Mouse (Mus musculus): ENCODE results near the gene Dclre1a. TPM values are rescaled to one million over a fixed set of nuclear protein-coding genes. Genes with fewer than 3 reads are reported as not detected.

Gene Dclre1a
- total and polyA plus RNA-seq, 3 experiments = 28.7 to 142 (median 36.0) TPM

DNA sequence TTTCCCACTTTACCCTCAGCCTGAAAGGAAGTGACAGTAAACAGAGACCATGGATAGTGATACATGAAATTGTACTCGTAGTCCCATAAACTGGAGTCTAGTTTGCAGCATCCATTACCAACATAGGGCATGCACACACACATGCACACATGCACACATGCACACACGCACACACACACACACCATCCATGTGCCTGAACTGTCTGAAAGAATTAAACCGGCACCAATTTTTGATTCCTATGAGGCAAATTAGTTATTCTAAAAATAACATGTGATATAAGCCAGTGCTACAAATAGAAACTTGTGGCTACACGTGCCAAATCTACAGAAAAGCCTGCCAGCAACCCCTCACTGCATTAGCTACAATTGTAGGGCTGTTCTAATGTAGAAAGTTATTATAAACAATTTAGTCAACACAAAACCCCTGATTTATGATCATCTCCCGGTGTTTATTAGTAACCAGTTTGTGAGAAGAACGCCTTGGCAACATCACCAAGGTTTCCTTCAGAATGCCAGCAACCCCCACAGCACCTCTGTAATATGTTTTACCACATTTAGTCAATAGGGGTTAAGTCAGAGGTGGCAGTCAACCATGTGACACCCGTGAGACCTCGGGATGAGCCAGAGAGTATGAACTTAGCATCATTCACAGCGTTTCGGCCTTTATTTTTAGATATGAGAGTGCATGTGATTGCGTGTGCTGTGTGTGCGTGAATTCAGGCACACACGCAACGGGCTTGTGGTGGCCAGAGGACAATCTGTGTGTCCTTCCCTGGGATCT, 14.5 kb downstream of the Dclre1a start:
- H3K36me3 ChIP-seq (ENCODE audit: control insufficient read depth in 1 of 2, insufficient read depth in 2 of 2, low read length in 2 of 2) = peaks cover 0 to 11% of the 10 kb centered on the region in 2 experiments; a peak in 2 of 4 replicates
- DNase-seq (ENCODE audit: low read depth, low spot score) = no peak
- no peak overlapping the region for H3K4me3 ChIP-seq (ENCODE audit: control insufficient read depth in 1 of 2, insufficient read depth in 1 of 2, low read depth in 2 of 2, low read length in 2 of 2)
- no peaks in the 10 kb centered on the region for H3K27me3 ChIP-seq (ENCODE audit: control insufficient read depth in 1 of 2, insufficient read depth in 2 of 2, low read length in 2 of 2)
- TF ChIP-seq JUND (IDR thresholded peaks at IDR 0.05; ENCODE audit: low read depth, low read length) (no peak), CTCF (IDR thresholded peaks at IDR 0.05 in 2 of 3, conservative IDR thresholded peaks at IDR 0.05 in 1 of 3; ENCODE audit: control insufficient read depth in 1 of 3, insufficient read depth in 1 of 3, low read depth in 2 of 3, low read length in 3 of 3, poor library complexity in 1 of 3, severe bottlenecking in 1 of 3) (no peak), KAT2A (conservative IDR thresholded peaks at IDR 0.05; ENCODE audit: low read depth, low read length) (no peak), POLR2AphosphoS2 (IDR thresholded peaks at IDR 0.05; ENCODE audit: low read length) (no peak), MAFK (IDR thresholded peaks at IDR 0.05; ENCODE audit: borderline replicate concordance, low read depth, low read length) (no peak), TCF12 (IDR thresholded peaks at IDR 0.05; ENCODE audit: low read depth, low read length) (no peak), SMC3 (IDR thresholded peaks at IDR 0.05; ENCODE audit: low read depth, low read length) (no peak), POLR2A (IDR thresholded peaks at IDR 0.05; ENCODE audit: control insufficient read depth in 1 of 2, insufficient read depth in 1 of 2, low read depth in 1 of 2, low read length in 2 of 2, poor library complexity in 1 of 2) (no peak), RAD21 (IDR thresholded peaks at IDR 0.05; ENCODE audit: low read depth, low read length) (no peak), UBTF (IDR thresholded peaks at IDR 0.05; ENCODE audit: borderline replicate concordance, insufficient read depth, low read depth, low read length) (no peak), RCOR1 (IDR thresholded peaks at IDR 0.05; ENCODE audit: low read depth, low read length) (no peak), USF2 (IDR thresholded peaks at IDR 0.05; ENCODE audit: borderline replicate concordance in 1 of 2, insufficient read depth in 1 of 2, low read depth in 1 of 2, low read length in 2 of 2) (no peak), CHD1 (IDR thresholded peaks at IDR 0.05; ENCODE audit: low read depth, low read length) (no peak), ZC3H11A (IDR thresholded peaks at IDR 0.05; ENCODE audit: low read depth, low read length) (no peak), MAZ (IDR thresholded peaks at IDR 0.05; ENCODE audit: low read depth, low read length) (no peak), MXI1 (IDR thresholded peaks at IDR 0.05; ENCODE audit: low read depth, low read length) (no peak), MEF2A (IDR thresholded peaks at IDR 0.05; ENCODE audit: extremely low read depth, insufficient replicate concordance, low read depth, low read length, poor library complexity, severe bottlenecking) (no peak), ETS1 (IDR thresholded peaks at IDR 0.05; ENCODE audit: low read depth, low read length) (no peak), MYC (IDR thresholded peaks at IDR 0.05; ENCODE audit: low read depth, low read length) (no peak)
- H3K9ac ChIP-seq (ENCODE audit: control insufficient read depth, low read depth, low read length, poor library complexity, severe bottlenecking) = no peak overlapping the region
- no peaks in the 10 kb centered on the region for H3K79me2 ChIP-seq (ENCODE audit: control insufficient read depth, insufficient read depth, low read length, poor library complexity)
- H3K9me3 ChIP-seq (replicated peaks; ENCODE audit: insufficient read depth, low read length) = no peaks in the 10 kb centered on the region
- no peaks in the 10 kb centered on the region for H3K4me1 ChIP-seq (ENCODE audit: control insufficient read depth in 1 of 2, insufficient read depth in 2 of 2, low read length in 2 of 2)
- no peak overlapping the region for H3K27ac ChIP-seq (ENCODE audit: control insufficient read depth, low read depth, low read length)

- no peak overlapping the region for H3K27ac ChIP-seq (ENCODE audit: control insufficient read depth, low read depth, low read length)
- H3K36me3 ChIP-seq (ENCODE audit: control insufficient read depth in 1 of 2, insufficient read depth in 2 of 2, low read length in 2 of 2) = peaks cover 0 to 5% of the 10 kb centered on the region in 2 experiments; a peak in 2 of 4 replicates
- H3K79me2 ChIP-seq (ENCODE audit: control insufficient read depth, insufficient read depth, low read length, poor library complexity) = no peaks in the 10 kb centered on the region
- no peak overlapping the region for H3K4me3 ChIP-seq (ENCODE audit: control insufficient read depth in 1 of 2, insufficient read depth in 1 of 2, low read depth in 2 of 2, low read length in 2 of 2)
- H3K9ac ChIP-seq (ENCODE audit: control insufficient read depth, low read depth, low read length, poor library complexity, severe bottlenecking) = no peak overlapping the region
- no peaks in the 10 kb centered on the region for H3K9me3 ChIP-seq (replicated peaks; ENCODE audit: insufficient read depth, low read length)
- no peaks in the 10 kb centered on the region for H3K27me3 ChIP-seq (ENCODE audit: control insufficient read depth in 1 of 2, insufficient read depth in 2 of 2, low read length in 2 of 2)
- no peaks in the 10 kb centered on the region for H3K4me1 ChIP-seq (ENCODE audit: control insufficient read depth in 1 of 2, insufficient read depth in 2 of 2, low read length in 2 of 2)
- DNase-seq (ENCODE audit: low read depth, low spot score) = no peak
- TF ChIP-seq MAX (IDR thresholded peaks at IDR 0.05; ENCODE audit: low read length) = no peak
- TF ChIP-seq GABPA (IDR thresholded peaks at IDR 0.05; ENCODE audit: low read depth, low read length) = no peak
- TF ChIP-seq ELF1 (IDR thresholded peaks at IDR 0.05; ENCODE audit: low read depth, low read length) = no peak
- TF ChIP-seq E2F4 (IDR thresholded peaks at IDR 0.05; ENCODE audit: borderline replicate concordance, low read depth, low read length) = no peak
- TF ChIP-seq MAFK (IDR thresholded peaks at IDR 0.05; ENCODE audit: borderline replicate concordance, low read depth, low read length) = no peak
- TF ChIP-seq ETS1 (IDR thresholded peaks at IDR 0.05; ENCODE audit: low read depth, low read length) = no peak
- TF ChIP-seq MYB (IDR thresholded peaks at IDR 0.05; ENCODE audit: low read depth, low read length) = no peak
- TF ChIP-seq RCOR1 (IDR thresholded peaks at IDR 0.05; ENCODE audit: low read depth, low read length) = no peak
- no peak for TF ChIP-seq USF2 (IDR thresholded peaks at IDR 0.05; ENCODE audit: borderline replicate concordance in 1 of 2, insufficient read depth in 1 of 2, low read depth in 1 of 2, low read length in 2 of 2)
- no peak for TF ChIP-seq EP300 (IDR thresholded peaks at IDR 0.05; ENCODE audit: low read depth in 1 of 2, low read length in 2 of 2)
- no peak for TF ChIP-seq MAZ (IDR thresholded peaks at IDR 0.05; ENCODE audit: low read depth, low read length)
- TF ChIP-seq JUND (IDR thresholded peaks at IDR 0.05; ENCODE audit: low read depth, low read length) = no peak
- TF ChIP-seq POLR2A (IDR thresholded peaks at IDR 0.05; ENCODE audit: control insufficient read depth in 1 of 2, insufficient read depth in 1 of 2, low read depth in 1 of 2, low read length in 2 of 2, poor library complexity in 1 of 2) = no peak
- no peak for TF ChIP-seq NRF1 (IDR thresholded peaks at IDR 0.05; ENCODE audit: insufficient read depth, low read depth, low read length, poor library complexity, severe bottlenecking)
These were observed 16.8 kb downstream of the Dclre1a start for GRCm38 (mm10) chr19:56531251-56531650.
